Mouse (Mus musculus): ENCODE results near the gene Tmem132b. TPM values are rescaled to one million over a fixed set of nuclear protein-coding genes. Genes with fewer than 3 reads are reported as not detected.

Tmem132b gene
- polyA plus RNA-seq, 1 experiment from 2014 or later, result 1.5 TPM

GRCm38 (mm10) chr5:125504692-125505091, 26.9 kb upstream of the Tmem132b start:
- no peak overlapping the region for H3K27ac ChIP-seq (ENCODE audit: low read depth, low read length)
- ATAC-seq (ENCODE audit: insufficient read depth, low FRiP score, low TSS enrichment) (no peak), DNase-seq (ENCODE audit: low spot score) (no peak)
- no peak overlapping the region for H3K4me2 ChIP-seq (ENCODE audit: low read depth)
- H3K4me1 ChIP-seq (ENCODE audit: control insufficient read depth, insufficient read depth, low read length), result peaks cover 2% of the 10 kb centered on the region; the same call in 1 of the 2 replicates
- H3K27me3 ChIP-seq (ENCODE audit: control insufficient read depth, insufficient read depth, low read length), result no peaks in the 10 kb centered on the region
- no peak overlapping the region for H3K4me3 ChIP-seq (ENCODE audit: low read depth, low read length)
- WGBS, result 75% methylated on average over 11 of the region's 11 CpGs
- H3K9me3 ChIP-seq (ENCODE audit: control insufficient read depth, low read length), result no peaks in the 10 kb centered on the region
- H3K9ac ChIP-seq (ENCODE audit: low read length), result no peak overlapping the region
- H3K36me3 ChIP-seq (ENCODE audit: control insufficient read depth, insufficient read depth, low read length), result peaks cover 5% of the 10 kb centered on the region

GRCm38 (mm10) chr5:125505968-125506367, 25.6 kb upstream of the Tmem132b start:
- Histone ChIP-seq H3K27me3 (ENCODE audit: control insufficient read depth, insufficient read depth, low read length) (no peaks in the 10 kb centered on the region), H3K27ac (ENCODE audit: low read depth, low read length) (0 out of 2 replicates have a peak overlapping the region, but pooled peaks have one; percentile 53), H3K9me3 (ENCODE audit: control insufficient read depth, low read length) (no peaks in the 10 kb centered on the region), H3K4me3 (ENCODE audit: low read depth, low read length) (no peak overlapping the region), H3K9ac (ENCODE audit: low read length) (no peak overlapping the region), H3K36me3 (ENCODE audit: control insufficient read depth, insufficient read depth, low read length) (peaks cover 8% of the 10 kb centered on the region), H3K4me1 (ENCODE audit: control insufficient read depth, insufficient read depth, low read length) (peaks cover 2% of the 10 kb centered on the region; the same call in 1 of the 2 replicates), H3K4me2 (ENCODE audit: low read depth) (no peak overlapping the region)
- no peak; the same call in 1 of the 2 replicates for ATAC-seq (ENCODE audit: insufficient read depth, low FRiP score, low TSS enrichment)
- WGBS, result 78% methylated on average over 15 of the region's 15 CpGs
- no peak for DNase-seq (ENCODE audit: low spot score)

- Histone ChIP-seq H3K27me3 (ENCODE audit: control insufficient read depth, insufficient read depth, low read length) (no peaks in the 10 kb centered on the region), H3K36me3 (ENCODE audit: control insufficient read depth, insufficient read depth, low read length) (peaks cover 8% of the 10 kb centered on the region), H3K4me2 (ENCODE audit: low read depth) (no peak overlapping the region), H3K9me3 (ENCODE audit: control insufficient read depth, low read length) (no peaks in the 10 kb centered on the region), H3K4me3 (ENCODE audit: low read depth, low read length) (no peak overlapping the region), H3K4me1 (ENCODE audit: control insufficient read depth, insufficient read depth, low read length) (peaks cover 2% of the 10 kb centered on the region; the same call in 1 of the 2 replicates), H3K27ac (ENCODE audit: low read depth, low read length) (no peak overlapping the region), H3K9ac (ENCODE audit: low read length) (no peak overlapping the region)
- ATAC-seq (ENCODE audit: insufficient read depth, low FRiP score, low TSS enrichment) (no peak), DNase-seq (ENCODE audit: low spot score) (no peak)
- 94% methylated on average over 9 of the region's 9 CpGs for WGBS
Measured at GRCm38 (mm10) chr5:125507582-125507981, 24.0 kb upstream of the Tmem132b start.

GRCm38 (mm10) chr5:125508006-125508405, 23.6 kb upstream of the Tmem132b start:
- Histone ChIP-seq H3K4me1 (ENCODE audit: control insufficient read depth, insufficient read depth, low read length) (peaks cover 2% of the 10 kb centered on the region; the same call in 1 of the 2 replicates), H3K36me3 (ENCODE audit: control insufficient read depth, insufficient read depth, low read length) (peaks cover 8% of the 10 kb centered on the region), H3K4me2 (ENCODE audit: low read depth) (no peak overlapping the region), H3K4me3 (ENCODE audit: low read depth, low read length) (no peak overlapping the region), H3K9ac (ENCODE audit: low read length) (no peak overlapping the region), H3K27me3 (ENCODE audit: control insufficient read depth, insufficient read depth, low read length) (no peaks in the 10 kb centered on the region), H3K9me3 (ENCODE audit: control insufficient read depth, low read length) (no peaks in the 10 kb centered on the region), H3K27ac (ENCODE audit: low read depth, low read length) (no peak overlapping the region)
- WGBS, result 94% methylated on average over 10 of the region's 10 CpGs
- DNase-seq (ENCODE audit: low spot score), result no peak
- ATAC-seq (ENCODE audit: insufficient read depth, low FRiP score, low TSS enrichment), result no peak

- peaks cover 9% of the 10 kb centered on the region for H3K36me3 ChIP-seq (ENCODE audit: control insufficient read depth, insufficient read depth, low read length)
- H3K9ac ChIP-seq (ENCODE audit: low read length), result no peak overlapping the region
- H3K9me3 ChIP-seq (ENCODE audit: control insufficient read depth, low read length), result no peaks in the 10 kb centered on the region
- H3K4me1 ChIP-seq (ENCODE audit: control insufficient read depth, insufficient read depth, low read length), result peaks cover 2% of the 10 kb centered on the region; the same call in 1 of the 2 replicates
- no peak for ATAC-seq (ENCODE audit: insufficient read depth, low FRiP score, low TSS enrichment)
- peak; percentile 62 for DNase-seq (ENCODE audit: low spot score)
- H3K4me3 ChIP-seq (ENCODE audit: low read depth, low read length), result no peak overlapping the region
- H3K27me3 ChIP-seq (ENCODE audit: control insufficient read depth, insufficient read depth, low read length), result no peaks in the 10 kb centered on the region
- H3K27ac ChIP-seq (ENCODE audit: low read depth, low read length), result no peak overlapping the region
- 45% methylated on average over 5 of the region's 5 CpGs for WGBS
- no peak overlapping the region for H3K4me2 ChIP-seq (ENCODE audit: low read depth)
Measured at GRCm38 (mm10) chr5:125509541-125509940, 22.0 kb upstream of the Tmem132b start.

GRCm38 (mm10) chr5:125515006-125515405, 16.6 kb upstream of the Tmem132b start:
- Histone ChIP-seq H3K4me3 (ENCODE audit: low read depth, low read length) (no peak overlapping the region), H3K4me2 (ENCODE audit: low read depth) (no peak overlapping the region), H3K36me3 (ENCODE audit: control insufficient read depth, insufficient read depth, low read length) (0 out of 2 replicates have a peak, but pooled peaks cover 2% of the 10 kb centered on the region), H3K27ac (ENCODE audit: low read depth, low read length) (no peak overlapping the region), H3K9me3 (ENCODE audit: control insufficient read depth, low read length) (no peaks in the 10 kb centered on the region), H3K27me3 (ENCODE audit: control insufficient read depth, insufficient read depth, low read length) (no peaks in the 10 kb centered on the region), H3K9ac (ENCODE audit: low read length) (no peak overlapping the region), H3K4me1 (ENCODE audit: control insufficient read depth, insufficient read depth, low read length) (no peaks in the 10 kb centered on the region)
- ATAC-seq (ENCODE audit: insufficient read depth, low FRiP score, low TSS enrichment) (no peak), DNase-seq (ENCODE audit: low spot score) (no peak)
- WGBS, result 90% methylated on average over 12 of the region's 12 CpGs

- Histone ChIP-seq H3K4me3 (ENCODE audit: low read depth, low read length) (no peak overlapping the region), H3K9ac (ENCODE audit: low read length) (no peak overlapping the region), H3K9me3 (ENCODE audit: control insufficient read depth, low read length) (no peaks in the 10 kb centered on the region), H3K27me3 (ENCODE audit: control insufficient read depth, insufficient read depth, low read length) (no peaks in the 10 kb centered on the region), H3K4me2 (ENCODE audit: low read depth) (no peak overlapping the region), H3K36me3 (ENCODE audit: control insufficient read depth, insufficient read depth, low read length) (0 out of 2 replicates have a peak, but pooled peaks cover 2% of the 10 kb centered on the region), H3K27ac (ENCODE audit: low read depth, low read length) (no peak overlapping the region), H3K4me1 (ENCODE audit: control insufficient read depth, insufficient read depth, low read length) (no peaks in the 10 kb centered on the region)
- 61% methylated on average over 5 of the region's 5 CpGs for WGBS
- ATAC-seq (ENCODE audit: insufficient read depth, low FRiP score, low TSS enrichment), result no peak
- DNase-seq (ENCODE audit: low spot score), result no peak
Measured at GRCm38 (mm10) chr5:125518640-125519039, 12.9 kb upstream of the Tmem132b start.

GRCm38 (mm10) chr5:125520930-125521590, 10.5 kb upstream of the Tmem132b start:
- no peaks in the 10 kb centered on the region for H3K36me3 ChIP-seq (ENCODE audit: control insufficient read depth, insufficient read depth, low read length)
- WGBS, result 18% methylated on average over 15 of the region's 15 CpGs
- no peak overlapping the region for H3K4me2 ChIP-seq (ENCODE audit: low read depth)
- DNase-seq (ENCODE audit: low spot score) (no peak), ATAC-seq (ENCODE audit: insufficient read depth, low FRiP score, low TSS enrichment) (no peak)
- H3K9me3 ChIP-seq (ENCODE audit: control insufficient read depth, low read length), result no peaks in the 10 kb centered on the region
- no peak overlapping the region for H3K27ac ChIP-seq (ENCODE audit: low read depth, low read length)
- H3K27me3 ChIP-seq (ENCODE audit: control insufficient read depth, insufficient read depth, low read length), result no peaks in the 10 kb centered on the region
- no peak overlapping the region for H3K4me3 ChIP-seq (ENCODE audit: low read depth, low read length)
- H3K9ac ChIP-seq (ENCODE audit: low read length), result no peak overlapping the region
- no peaks in the 10 kb centered on the region for H3K4me1 ChIP-seq (ENCODE audit: control insufficient read depth, insufficient read depth, low read length)

- Histone ChIP-seq H3K9me3 (ENCODE audit: control insufficient read depth, low read length) (no peaks in the 10 kb centered on the region; the same call in 1 of the 2 replicates), H3K9ac (ENCODE audit: low read length) (no peak overlapping the region), H3K4me2 (ENCODE audit: low read depth) (no peak overlapping the region), H3K27me3 (ENCODE audit: control insufficient read depth, insufficient read depth, low read length) (no peaks in the 10 kb centered on the region), H3K27ac (ENCODE audit: low read depth, low read length) (no peak overlapping the region), H3K36me3 (ENCODE audit: control insufficient read depth, insufficient read depth, low read length) (no peaks in the 10 kb centered on the region), H3K4me3 (ENCODE audit: low read depth, low read length) (no peak overlapping the region), H3K4me1 (ENCODE audit: control insufficient read depth, insufficient read depth, low read length) (no peaks in the 10 kb centered on the region)
- 85% methylated on average over 2 of the region's 2 CpGs for WGBS
- ATAC-seq (ENCODE audit: insufficient read depth, low FRiP score, low TSS enrichment) (no peak), DNase-seq (ENCODE audit: low spot score) (no peak)
Measured at GRCm38 (mm10) chr5:125523361-125523760, 8.2 kb upstream of the Tmem132b start.
